Comparison of ENCODE assay signal across 9 mouse cellular contexts in the genomic region with DNA sequence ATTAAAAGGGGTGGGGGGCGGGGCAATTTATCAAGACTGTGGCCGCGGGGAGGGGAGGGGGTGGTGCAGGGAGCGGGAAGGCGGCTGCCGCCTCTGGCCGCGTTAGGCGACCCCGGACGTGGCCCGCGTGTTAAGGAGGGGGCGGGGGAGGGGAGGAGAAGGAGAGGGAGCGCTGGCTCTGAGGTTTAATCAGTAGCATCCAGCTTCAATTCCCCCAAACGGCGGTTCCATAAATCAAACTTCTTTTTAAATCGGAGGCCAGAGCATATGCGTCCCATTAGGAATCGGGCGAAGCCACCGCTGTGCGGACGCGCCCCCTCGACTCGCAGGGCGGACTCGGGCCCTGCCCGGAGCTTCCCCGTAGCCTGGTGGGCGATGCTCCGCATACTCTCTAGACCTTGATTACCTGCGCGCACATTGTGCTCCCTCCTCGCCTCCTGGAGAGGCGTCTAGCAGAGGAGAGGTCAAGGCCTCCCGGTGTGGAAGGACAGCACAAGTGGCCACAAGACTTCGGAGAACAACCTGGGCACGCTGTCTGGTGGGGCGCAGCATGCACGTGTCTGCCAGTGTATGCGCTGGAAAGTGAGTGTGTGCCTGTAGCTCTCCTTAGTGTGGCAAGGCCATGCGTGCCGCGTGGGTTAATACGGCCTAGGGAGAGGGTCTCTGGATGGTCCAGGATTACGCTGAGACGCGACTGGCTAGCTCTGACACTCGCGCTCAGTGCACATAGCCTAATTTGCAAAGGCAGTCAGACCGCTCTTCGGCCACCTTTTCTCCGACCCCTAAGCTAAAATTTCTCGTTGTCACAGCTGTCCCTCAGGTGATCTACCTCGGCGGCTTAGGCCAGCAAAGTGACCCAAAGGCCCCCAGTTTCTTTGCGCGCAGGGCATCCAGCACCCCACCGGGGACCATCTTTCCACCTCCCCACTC. TPM values are rescaled to one million over a fixed set of nuclear protein-coding genes. Genes with fewer than 3 reads are reported as not detected.
DNase-seq lines count a peak whose midpoint lies in the region; ATAC-seq lines count a peak whose summit lies in the region.
"Had no signal": no experiment of that assay in that cellular context is flagged by ENCODE, and none has a peak within 500 bp of the region (broad histone marks: within the 10 kb centered on the region; RNA-seq: fewer than 3 reads in every experiment).

No protein-coding gene starts in this region.

- peak overlapping the region; percentile 57 for H3K9ac ChIP-seq in lung, embryonic 16.5 days (ENCODE audit: low read length)
- peak overlapping the region; percentile 93 for H3K9ac ChIP-seq in forebrain, embryonic 11.5 days (ENCODE audit: low read length)
- peak overlapping the region; percentile 52 for H3K9ac ChIP-seq in limb, embryonic 12.5 days (replicated peaks)
- no peak overlapping the region for H3K9ac ChIP-seq in stomach, embryonic 14.5 days (replicated peaks; ENCODE audit: low read depth, low read length)

- peaks cover 77% of the 10 kb centered on the region for H3K27me3 ChIP-seq in lung, embryonic 16.5 days (ENCODE audit: control insufficient read depth, insufficient read depth, low read depth, low read length)
- H3K27me3 ChIP-seq in forebrain, embryonic 11.5 days (ENCODE audit: control insufficient read depth, insufficient read depth, low read length) = peaks cover 42% of the 10 kb centered on the region
- peaks cover 97% of the 10 kb centered on the region for H3K27me3 ChIP-seq in limb, embryonic 12.5 days
- H3K27me3 ChIP-seq in stomach, embryonic 14.5 days (ENCODE audit: control insufficient read depth, insufficient read depth, low read length) = peaks cover 72% of the 10 kb centered on the region

- WGBS in lung, embryonic 16.5 days = 2% methylated on average over 60 of the region's 61 CpGs
- WGBS in forebrain, embryonic 11.5 days = under 1% methylated on average over 59 of the region's 61 CpGs
- 1% methylated on average over 60 of the region's 61 CpGs for WGBS in limb, embryonic 12.5 days
- WGBS in stomach, embryonic 14.5 days = under 1% methylated on average over 57 of the region's 61 CpGs

- H3K4me2 ChIP-seq in lung, embryonic 16.5 days (ENCODE audit: low read depth, low read length) = peak overlapping the region; percentile 74
- H3K4me2 ChIP-seq in forebrain, embryonic 11.5 days (ENCODE audit: low read depth, low read length, severe bottlenecking) = peak overlapping the region; percentile 97
- peak overlapping the region; percentile 58 for H3K4me2 ChIP-seq in limb, embryonic 12.5 days
- peak overlapping the region; percentile 39 for H3K4me2 ChIP-seq in stomach, embryonic 14.5 days (replicated peaks; ENCODE audit: low read depth, low read length)

- DNase-seq in lung, postnatal 25 days (ENCODE audit: low spot score) = no peak
- peak; percentile 88 for DNase-seq in forebrain, embryonic 11.5 days (ENCODE audit: low spot score)
- no peak for DNase-seq in gastrocnemius, adult 8-10 months (ENCODE audit: low spot score in 2 of 2)
- no peak for DNase-seq in natural killer cell, adult 2 months (ENCODE audit: low spot score in 2 of 2)
- DNase-seq in right cerebral cortex, postnatal 25 days = no peak
- DNase-seq: lung, postnatal 10 days had no signal

- peaks cover 27% of the 10 kb centered on the region for H3K4me1 ChIP-seq in lung, embryonic 16.5 days (replicated peaks; ENCODE audit: control insufficient read depth, insufficient read depth, low read length)
- H3K4me1 ChIP-seq in forebrain, embryonic 11.5 days (replicated peaks; ENCODE audit: control insufficient read depth, insufficient read depth, low read length) = peaks cover 47% of the 10 kb centered on the region
- H3K4me1 ChIP-seq in limb, embryonic 12.5 days (replicated peaks) = peaks cover 47% of the 10 kb centered on the region
- peaks cover 31% of the 10 kb centered on the region for H3K4me1 ChIP-seq in stomach, embryonic 14.5 days (ENCODE audit: control insufficient read depth, insufficient read depth, low read length)

- peak overlapping the region; percentile 43 for H3K4me3 ChIP-seq in lung, embryonic 16.5 days (ENCODE audit: low read length)
- H3K4me3 ChIP-seq in forebrain, embryonic 11.5 days (ENCODE audit: low read depth, low read length) = peak overlapping the region; percentile 84
- H3K4me3 ChIP-seq in limb, embryonic 12.5 days (replicated peaks) = peak overlapping the region; percentile 38
- peak overlapping the region; percentile 24 for H3K4me3 ChIP-seq in stomach, embryonic 14.5 days (ENCODE audit: low read depth, low read length)

- H3K36me3 ChIP-seq in lung, embryonic 16.5 days (ENCODE audit: control insufficient read depth, insufficient read depth, low read length) = no peaks in the 10 kb centered on the region
- H3K36me3 ChIP-seq in forebrain, embryonic 11.5 days (ENCODE audit: control insufficient read depth, insufficient read depth, low read length) = no peaks in the 10 kb centered on the region
- H3K36me3 ChIP-seq in limb, embryonic 12.5 days = no peaks in the 10 kb centered on the region
- no peaks in the 10 kb centered on the region for H3K36me3 ChIP-seq in stomach, embryonic 14.5 days (ENCODE audit: control insufficient read depth, insufficient read depth, low read length)

- ATAC-seq in lung, embryonic 16.5 days (ENCODE audit: low read depth) = no peak
- peak; percentile 57 for ATAC-seq in forebrain, embryonic 11.5 days (replicated peaks; ENCODE audit: low FRiP score)
- ATAC-seq in limb, embryonic 12.5 days (ENCODE audit: insufficient number of reproducible peaks, insufficient read depth, low FRiP score, low TSS enrichment, low read depth) = no peak
- ATAC-seq in stomach, embryonic 14.5 days (ENCODE audit: insufficient number of reproducible peaks, insufficient read depth, low FRiP score, low read depth) = no peak

- no peak overlapping the region for H3K27ac ChIP-seq in lung, embryonic 16.5 days (ENCODE audit: low read length)
- H3K27ac ChIP-seq in forebrain, embryonic 11.5 days (ENCODE audit: low read depth, low read length) = peak overlapping the region; percentile 89
- H3K27ac ChIP-seq in limb, embryonic 12.5 days = no peak overlapping the region
- H3K27ac ChIP-seq in stomach, embryonic 14.5 days (ENCODE audit: low read length) = no peak overlapping the region

- H3K9me3 ChIP-seq in lung, embryonic 16.5 days (ENCODE audit: control insufficient read depth, low read length) = no peaks in the 10 kb centered on the region
- H3K9me3 ChIP-seq in forebrain, embryonic 11.5 days (ENCODE audit: control insufficient read depth, low read length) = no peaks in the 10 kb centered on the region
- H3K9me3 ChIP-seq in limb, embryonic 12.5 days = no peaks in the 10 kb centered on the region
- H3K9me3 ChIP-seq in stomach, embryonic 14.5 days (ENCODE audit: control insufficient read depth, low read depth, low read length) = no peaks in the 10 kb centered on the region

RNA-seq across cellular contexts. Expression of a gene that starts 5.5 kb away (rescaled TPM):
- 40.2 and 44.8 TPM in 2 replicates for polyA plus RNA-seq in lung, embryonic 16.5 days (2015; fragmentation: Nextera tagmentation; extraction: Ambion mirVana)
- 146 and 153 TPM in 2 replicates for polyA plus RNA-seq in forebrain, embryonic 11.5 days (2014; fragmentation: Nextera tagmentation; extraction: Ambion mirVana)
- 31.2 and 34.8 TPM in 2 replicates for polyA plus RNA-seq in limb, embryonic 12.5 days (2016; fragmentation: Nextera tagmentation; extraction: Ambion mirVana)
- polyA plus RNA-seq in stomach, embryonic 14.5 days (2014; fragmentation: Nextera tagmentation; extraction: Ambion mirVana) = 0.75 and 2.5 TPM in 2 replicates
- under 1 TPM in 1 of 4 experiments, not detected in 3; 0.19 TPM for total RNA-seq in gastrocnemius, adult 8-10 months (2022)

Comparison
In these comparisons a context has a peak if more than half of its experiments do, and no peak if none do; other contexts are left out.
1. H3K4me2 ChIP-seq: peak in every context shown above with its lines; median percentile 97 in forebrain, embryonic 11.5 days; 74 in lung, embryonic 16.5 days; 58 in limb, embryonic 12.5 days; 39 in stomach, embryonic 14.5 days.
2. H3K4me3 ChIP-seq: peak in every context shown above with its lines; median percentile 84 in forebrain, embryonic 11.5 days; 43 in lung, embryonic 16.5 days; 38 in limb, embryonic 12.5 days; 24 in stomach, embryonic 14.5 days.